Mouse (Mus musculus): ENCODE results near the gene Hoxb5.

GRCm38 (mm10) chr11:96311097-96311496 is 8.0 kb downstream of the Hoxb5 start:
- no peak for TF ChIP-seq POLR2A (IDR thresholded peaks at IDR 0.05; ENCODE audit: extremely low read depth, insufficient read depth, low read length)
- no peak for TF ChIP-seq CTCF (IDR thresholded peaks at IDR 0.05; ENCODE audit: low read depth, low read length)
